Mouse (Mus musculus): Measurements from ENCODE around the gene Ccnd2. TPM values are rescaled to one million over a fixed set of nuclear protein-coding genes. Genes with fewer than 3 reads are reported as not detected.

Ccnd2 gene
- total and polyA plus RNA-seq, 2 experiments from 2014 or later: 44.1 to 467 TPM

GRCm38 (mm10) chr6:127170734-127171133, 18.7 kb upstream of the Ccnd2 start:
- 86% methylated on average over 8 of the region's 8 CpGs for WGBS
- Histone ChIP-seq H3K27me3 (ENCODE audit: insufficient read depth, low read length) (no peaks in the 10 kb centered on the region), H3K4me2 (ENCODE audit: low read depth) (no peak overlapping the region), H3K4me1 (ENCODE audit: insufficient read depth) (no peaks in the 10 kb centered on the region), H3K9ac (no peak overlapping the region), H3K4me3 (ENCODE audit: low read depth, low read length) (no peak overlapping the region), H3K9me3 (ENCODE audit: low read length) (no peaks in the 10 kb centered on the region), H3K27ac (ENCODE audit: low read depth, low read length) (no peak overlapping the region), H3K36me3 (ENCODE audit: insufficient read depth) (no peaks in the 10 kb centered on the region)
- DNase-seq (no peak), ATAC-seq (no peak)
- no peak for TF ChIP-seq CTCF (IDR thresholded peaks at IDR 0.05; ENCODE audit: low read depth)

- Histone ChIP-seq H3K4me3 (ENCODE audit: low read depth, low read length) (no peak overlapping the region), H3K4me2 (ENCODE audit: low read depth) (no peak overlapping the region), H3K9me3 (ENCODE audit: low read length) (no peaks in the 10 kb centered on the region), H3K9ac (no peak overlapping the region), H3K27me3 (ENCODE audit: insufficient read depth, low read length) (no peaks in the 10 kb centered on the region), H3K36me3 (ENCODE audit: insufficient read depth) (no peaks in the 10 kb centered on the region), H3K27ac (ENCODE audit: low read depth, low read length) (no peak overlapping the region), H3K4me1 (ENCODE audit: insufficient read depth) (no peaks in the 10 kb centered on the region)
- ATAC-seq (no peak), DNase-seq (no peak)
- 67% methylated on average over 4 of the region's 4 CpGs for WGBS
- TF ChIP-seq CTCF (IDR thresholded peaks at IDR 0.05; ENCODE audit: low read depth): no peak
Measured at GRCm38 (mm10) chr6:127165663-127166062, 13.7 kb upstream of the Ccnd2 start.

GRCm38 (mm10) chr6:127162842-127163241, 10.8 kb upstream of the Ccnd2 start:
- Histone ChIP-seq H3K36me3 (ENCODE audit: insufficient read depth) (no peaks in the 10 kb centered on the region), H3K4me3 (ENCODE audit: low read depth, low read length) (no peak overlapping the region), H3K4me2 (ENCODE audit: low read depth) (no peak overlapping the region), H3K4me1 (ENCODE audit: insufficient read depth) (no peaks in the 10 kb centered on the region), H3K9ac (no peak overlapping the region), H3K27me3 (ENCODE audit: insufficient read depth, low read length) (no peaks in the 10 kb centered on the region), H3K27ac (ENCODE audit: low read depth, low read length) (no peak overlapping the region), H3K9me3 (ENCODE audit: low read length) (no peaks in the 10 kb centered on the region)
- DNase-seq: no peak
- WGBS: 70% methylated on average over 6 of the region's 6 CpGs
- no peak for TF ChIP-seq CTCF (IDR thresholded peaks at IDR 0.05; ENCODE audit: low read depth)
- no peak for ATAC-seq

DNA sequence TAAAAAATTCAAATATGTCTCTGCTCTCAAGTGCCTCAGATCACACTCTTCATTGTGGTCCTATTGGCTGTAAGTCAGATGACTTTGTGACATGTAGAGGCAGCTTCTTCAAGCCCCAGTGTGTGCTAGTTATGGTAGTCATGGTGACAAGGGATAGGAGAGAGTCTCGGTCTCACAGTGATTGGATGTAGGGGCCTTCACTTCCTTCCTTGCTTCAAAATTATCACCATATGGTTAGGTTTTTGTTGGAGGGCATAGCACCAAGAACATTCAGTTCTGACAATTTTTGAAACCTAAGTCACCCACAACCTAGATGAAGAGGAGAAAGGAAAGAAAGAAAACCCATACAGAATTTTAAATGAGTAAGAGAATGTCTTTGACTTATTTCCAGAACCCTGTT, 5.3 kb upstream of the Ccnd2 start:
- DNase-seq (no peak), ATAC-seq (no peak)
- Histone ChIP-seq H3K27me3 (ENCODE audit: insufficient read depth, low read length) (peaks cover 32% of the 10 kb centered on the region), H3K9me3 (ENCODE audit: low read length) (no peaks in the 10 kb centered on the region), H3K4me3 (ENCODE audit: low read depth, low read length) (no peak overlapping the region), H3K27ac (ENCODE audit: low read depth, low read length) (no peak overlapping the region), H3K4me1 (ENCODE audit: insufficient read depth) (peaks cover 9% of the 10 kb centered on the region; the same call in 1 of the 2 replicates), H3K9ac (no peak overlapping the region), H3K4me2 (ENCODE audit: low read depth) (no peak overlapping the region), H3K36me3 (ENCODE audit: insufficient read depth) (no peaks in the 10 kb centered on the region)
- TF ChIP-seq CTCF (IDR thresholded peaks at IDR 0.05; ENCODE audit: low read depth): no peak
- WGBS: 47% methylated on average over 1 of the region's 1 CpGs

- H3K27ac ChIP-seq (ENCODE audit: low read depth, low read length): no peak overlapping the region
- TF ChIP-seq CTCF (IDR thresholded peaks at IDR 0.05; ENCODE audit: low read depth): no peak
Measured at GRCm38 (mm10) chr6:127155468-127155867, 3.5 kb upstream of the Ccnd2 start.

GRCm38 (mm10) chr6:127154708-127155268, 2.8 kb upstream of the Ccnd2 start:
- peaks cover 17% of the 10 kb centered on the region; the same call in 1 of the 2 replicates for H3K4me1 ChIP-seq (ENCODE audit: insufficient read depth)
- H3K4me2 ChIP-seq (ENCODE audit: low read depth): peak overlapping the region; percentile 97
- TF ChIP-seq CTCF (IDR thresholded peaks at IDR 0.05; ENCODE audit: low read depth): no peak
- ATAC-seq (no peak), DNase-seq (peak; percentile 65)
- H3K27me3 ChIP-seq (ENCODE audit: insufficient read depth, low read length): peaks cover 32% of the 10 kb centered on the region
- no peak overlapping the region for H3K27ac ChIP-seq (ENCODE audit: low read depth, low read length)
- H3K9ac ChIP-seq: peak overlapping the region; percentile 28; the same call in 1 of the 2 replicates
- 2% methylated on average over 30 of the region's 34 CpGs for WGBS
- H3K9me3 ChIP-seq (ENCODE audit: low read length): no peaks in the 10 kb centered on the region
- H3K4me3 ChIP-seq (ENCODE audit: low read depth, low read length): peak overlapping the region; percentile 36
- no peaks in the 10 kb centered on the region for H3K36me3 ChIP-seq (ENCODE audit: insufficient read depth)

More at GRCm38 (mm10) chr6:127155468-127155867, 3.5 kb upstream of the Ccnd2 start:
- peaks cover 32% of the 10 kb centered on the region for H3K27me3 ChIP-seq (ENCODE audit: insufficient read depth, low read length)
- ATAC-seq (no peak), DNase-seq (peak; percentile 64)
- peaks cover 17% of the 10 kb centered on the region; the same call in 1 of the 2 replicates for H3K4me1 ChIP-seq (ENCODE audit: insufficient read depth)
- H3K4me3 ChIP-seq (ENCODE audit: low read depth, low read length): peak overlapping the region; percentile 36
- no peaks in the 10 kb centered on the region for H3K9me3 ChIP-seq (ENCODE audit: low read length)
- no peaks in the 10 kb centered on the region for H3K36me3 ChIP-seq (ENCODE audit: insufficient read depth)
- 0 out of 2 replicates have a peak overlapping the region, but pooled peaks have one; percentile 18 for H3K9ac ChIP-seq
- WGBS: 2% methylated on average over 15 of the region's 15 CpGs
- H3K4me2 ChIP-seq (ENCODE audit: low read depth): peak overlapping the region; percentile 97

GRCm38 (mm10) chr6:127153972-127154707, 2.1 kb upstream of the Ccnd2 start:
- Histone ChIP-seq H3K4me3 (ENCODE audit: low read depth, low read length) (peak overlapping the region; percentile 36), H3K27ac (ENCODE audit: low read depth, low read length) (no peak overlapping the region; the same call in 1 of the 2 replicates), H3K9ac (peak overlapping the region; percentile 28; the same call in 1 of the 2 replicates)

More at GRCm38 (mm10) chr6:127153972-127154707, 2.1 kb upstream of the Ccnd2 start:
- Histone ChIP-seq H3K4me1 (ENCODE audit: insufficient read depth) (peaks cover 17% of the 10 kb centered on the region; the same call in 1 of the 2 replicates), H3K27me3 (ENCODE audit: insufficient read depth, low read length) (peaks cover 32% of the 10 kb centered on the region), H3K36me3 (ENCODE audit: insufficient read depth) (no peaks in the 10 kb centered on the region), H3K9me3 (ENCODE audit: low read length) (no peaks in the 10 kb centered on the region), H3K4me2 (ENCODE audit: low read depth) (peak overlapping the region; percentile 97)
- DNase-seq (no peak), ATAC-seq (no peak)
- 2% methylated on average over 30 of the region's 30 CpGs for WGBS
- no peak for TF ChIP-seq CTCF (IDR thresholded peaks at IDR 0.05; ENCODE audit: low read depth)

All from forebrain, postnatal 0 days (tissue).